Mouse (Mus musculus): ENCODE measurements around the gene Idua. TPM values are rescaled to one million over a fixed set of nuclear protein-coding genes. Genes with fewer than 3 reads are reported as not detected.

Idua gene
- 4.8 and 5.8 TPM in 2 replicates for polyA plus RNA-seq (2015; fragmentation: Nextera tagmentation; extraction: Ambion mirVana)

GRCm38 (mm10) chr5:108659698-108660631 lies at the start of gene Idua:
Gene Idua (plus strand): TSS chr5:108660331.
- Histone ChIP-seq H3K9me3 (ENCODE audit: control insufficient read depth) (no peaks in the 10 kb centered on the region), H3K27ac (ENCODE audit: low read depth, low read length) (peak within 1 kb of the TSS; percentile 88), H3K27me3 (replicated peaks; ENCODE audit: control insufficient read depth, insufficient read depth, low read length) (no peaks in the 10 kb centered on the region), H3K4me3 (ENCODE audit: low read depth, low read length) (peak within 1 kb of the TSS; percentile 77), H3K4me1 (replicated peaks; ENCODE audit: control insufficient read depth, insufficient read depth, low read length) (no peaks in the 10 kb centered on the region; the same call in 1 of the 2 replicates), H3K4me2 (replicated peaks; ENCODE audit: low read depth) (peak within 1 kb of the TSS; percentile 86), H3K9ac (ENCODE audit: low read depth, low read length) (peak within 1 kb of the TSS; percentile 86), H3K36me3 (ENCODE audit: control insufficient read depth, insufficient read depth) (peaks cover 30% of the 10 kb centered on the region)
- ATAC-seq: peak; percentile 64
- 7% methylated on average over 24 of the region's 24 CpGs for WGBS
- no peak for TF ChIP-seq CTCF (IDR thresholded peaks at IDR 0.05; ENCODE audit: low read depth)

DNA sequence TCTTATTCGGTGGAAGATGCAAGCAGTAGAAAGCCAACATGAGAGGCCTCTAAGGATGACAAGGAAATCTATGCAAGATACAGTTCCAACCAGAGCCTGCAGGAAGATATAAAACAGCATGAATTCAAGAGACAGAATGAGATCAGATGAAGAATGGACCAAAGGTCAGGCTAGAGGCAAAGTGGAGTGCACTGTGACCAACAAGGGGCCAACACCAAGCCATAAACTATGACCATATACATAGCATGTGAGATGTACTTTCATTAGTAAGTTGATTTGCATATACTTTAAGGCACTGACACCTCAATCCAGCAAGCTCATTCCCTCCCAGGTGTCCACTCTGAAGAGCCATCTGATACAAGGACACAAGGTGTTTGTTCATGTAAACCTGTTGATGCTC lies 49.7 kb upstream of the Idua start:
- peak; percentile 78 for ATAC-seq
- peak overlapping the region; percentile 61 for H3K27ac ChIP-seq (ENCODE audit: low read depth, low read length)
- no peak overlapping the region for H3K4me3 ChIP-seq (ENCODE audit: low read depth, low read length)
- H3K4me1 ChIP-seq (replicated peaks; ENCODE audit: control insufficient read depth, insufficient read depth, low read length): no peaks in the 10 kb centered on the region
- no peak for TF ChIP-seq CTCF (IDR thresholded peaks at IDR 0.05; ENCODE audit: low read depth)
- no peak overlapping the region for H3K9ac ChIP-seq (ENCODE audit: low read depth, low read length)
- H3K9me3 ChIP-seq (ENCODE audit: control insufficient read depth): no peaks in the 10 kb centered on the region
- no peaks in the 10 kb centered on the region for H3K27me3 ChIP-seq (replicated peaks; ENCODE audit: control insufficient read depth, insufficient read depth, low read length)
- no peak overlapping the region for H3K4me2 ChIP-seq (replicated peaks; ENCODE audit: low read depth)
- H3K36me3 ChIP-seq (ENCODE audit: control insufficient read depth, insufficient read depth): peaks cover 84% of the 10 kb centered on the region
- 82% methylated on average over 1 of the region's 1 CpGs for WGBS

GRCm38 (mm10) chr5:108621870-108622269 lies 38.3 kb upstream of the Idua start:
- Histone ChIP-seq H3K4me1 (replicated peaks; ENCODE audit: control insufficient read depth, insufficient read depth, low read length) (no peaks in the 10 kb centered on the region; the same call in 1 of the 2 replicates), H3K4me3 (ENCODE audit: low read depth, low read length) (no peak overlapping the region), H3K9me3 (ENCODE audit: control insufficient read depth) (no peaks in the 10 kb centered on the region), H3K27ac (ENCODE audit: low read depth, low read length) (no peak overlapping the region), H3K4me2 (replicated peaks; ENCODE audit: low read depth) (no peak overlapping the region), H3K27me3 (replicated peaks; ENCODE audit: control insufficient read depth, insufficient read depth, low read length) (no peaks in the 10 kb centered on the region), H3K36me3 (ENCODE audit: control insufficient read depth, insufficient read depth) (peaks cover 57% of the 10 kb centered on the region), H3K9ac (ENCODE audit: low read depth, low read length) (no peak overlapping the region)
- WGBS: 77% methylated on average over 2 of the region's 2 CpGs
- TF ChIP-seq CTCF (IDR thresholded peaks at IDR 0.05; ENCODE audit: low read depth): no peak
- no peak for ATAC-seq

- peaks cover 11% of the 10 kb centered on the region for H3K4me1 ChIP-seq (replicated peaks; ENCODE audit: control insufficient read depth, insufficient read depth, low read length)
- WGBS: 74% methylated on average over 4 of the region's 4 CpGs
- no peaks in the 10 kb centered on the region for H3K9me3 ChIP-seq (ENCODE audit: control insufficient read depth)
- H3K4me3 ChIP-seq (ENCODE audit: low read depth, low read length): no peak overlapping the region
- no peak overlapping the region for H3K4me2 ChIP-seq (replicated peaks; ENCODE audit: low read depth)
- no peaks in the 10 kb centered on the region for H3K27me3 ChIP-seq (replicated peaks; ENCODE audit: control insufficient read depth, insufficient read depth, low read length)
- no peak overlapping the region for H3K27ac ChIP-seq (ENCODE audit: low read depth, low read length)
- no peak for TF ChIP-seq CTCF (IDR thresholded peaks at IDR 0.05; ENCODE audit: low read depth)
- H3K9ac ChIP-seq (ENCODE audit: low read depth, low read length): no peak overlapping the region
- H3K36me3 ChIP-seq (ENCODE audit: control insufficient read depth, insufficient read depth): peaks cover 32% of the 10 kb centered on the region
- no peak for ATAC-seq
Observed at GRCm38 (mm10) chr5:108626050-108626660, 34.0 kb upstream of the Idua start.

- H3K36me3 ChIP-seq (ENCODE audit: control insufficient read depth, insufficient read depth): peaks cover 7% of the 10 kb centered on the region
- no peaks in the 10 kb centered on the region for H3K27me3 ChIP-seq (replicated peaks; ENCODE audit: control insufficient read depth, insufficient read depth, low read length)
- TF ChIP-seq CTCF (IDR thresholded peaks at IDR 0.05; ENCODE audit: low read depth): no peak
- H3K4me2 ChIP-seq (replicated peaks; ENCODE audit: low read depth): peak overlapping the region; percentile 97
- H3K4me1 ChIP-seq (replicated peaks; ENCODE audit: control insufficient read depth, insufficient read depth, low read length): peaks cover 11% of the 10 kb centered on the region
- peak; percentile 74 for ATAC-seq
- peak overlapping the region; percentile 91 for H3K4me3 ChIP-seq (ENCODE audit: low read depth, low read length)
- H3K9me3 ChIP-seq (ENCODE audit: control insufficient read depth): no peaks in the 10 kb centered on the region
- peak overlapping the region; percentile 97 for H3K27ac ChIP-seq (ENCODE audit: low read depth, low read length)
- H3K9ac ChIP-seq (ENCODE audit: low read depth, low read length): peak overlapping the region; percentile 96
- under 1% methylated on average over 32 of the region's 32 CpGs for WGBS
Observed at GRCm38 (mm10) chr5:108628891-108629633, 31.1 kb upstream of the Idua start.
